Mouse (Mus musculus) gastrocnemius, postnatal 10 days (tissue): Measurements from ENCODE around the gene Arl15. TPM values are rescaled to one million over a fixed set of nuclear protein-coding genes. Genes with fewer than 3 reads are reported as not detected.
"Not testable (repeated sequence)": the region's sequence is repeated elsewhere in the genome, so short reads cannot be mapped to it uniquely, and the experiment has no call there.

Source experiments
- DNase-seq: peaks from one replicate; pipeline ENCODE4 v3.0.0; 2021; ENCODE audit warnings: mixed read lengths
- long read RNA-seq, 2 experiments: library from polyadenylated mRNA; stranded (forward); transcript quantifications; one replicate each; pipeline ENCODE4 v2.0.0; 2021
- total RNA-seq, 2 experiments: library from RNA; stranded (reverse); gene quantifications; 2 replicates each; pipeline ENCODE4 v1.2.3; 2021

Gene Arl15
- total RNA-seq = 1 to 10 TPM; 8.7 to 8.8 TPM
- long read RNA-seq, experiment 1, partial matches to known transcripts = 0 of 1 reads
- long read RNA-seq, experiment 1, other reads (novel, unspliced or antisense) = 1 of 1 reads
- long read RNA-seq, experiment 2 = 0 reads

GRCm38 (mm10) chr13:113794039-113794704 is at the start of gene Arl15:
TSS of gene Arl15 (plus strand) at chr13:113794505.
- DNase-seq = peak; percentile 98

- DNase-seq = no peak
Observed at GRCm38 (mm10) chr13:113745301-113745700, 49.0 kb upstream of the Arl15 start.

- DNase-seq = no peak
Observed at GRCm38 (mm10) chr13:113750766-113751165, 43.5 kb upstream of the Arl15 start.

- DNase-seq = no peak
Observed at GRCm38 (mm10) chr13:113754731-113755689, 39.3 kb upstream of the Arl15 start.

- DNase-seq = no peak
Observed at GRCm38 (mm10) chr13:113755779-113756178, 38.5 kb upstream of the Arl15 start.

- no peak for DNase-seq
Observed at GRCm38 (mm10) chr13:113761717-113762116, 32.6 kb upstream of the Arl15 start.

- DNase-seq = no peak
Observed at GRCm38 (mm10) chr13:113762766-113763516, 31.4 kb upstream of the Arl15 start.

GRCm38 (mm10) chr13:113765411-113765810 is 28.9 kb upstream of the Arl15 start:
- DNase-seq = no peak

- DNase-seq = no peak
Observed at GRCm38 (mm10) chr13:113769829-113770228, 24.5 kb upstream of the Arl15 start.

GRCm38 (mm10) chr13:113770340-113770739 is 24.0 kb upstream of the Arl15 start:
- DNase-seq = no peak

GRCm38 (mm10) chr13:113771340-113771739 is 23.0 kb upstream of the Arl15 start:
- DNase-seq = no peak

GRCm38 (mm10) chr13:113774799-113775198 is 19.5 kb upstream of the Arl15 start:
- no peak for DNase-seq

- no peak for DNase-seq
Observed at GRCm38 (mm10) chr13:113775244-113776140, 18.8 kb upstream of the Arl15 start.

- no peak for DNase-seq
Observed at GRCm38 (mm10) chr13:113785803-113786202, 8.5 kb upstream of the Arl15 start.

- DNase-seq = no peak
Observed at GRCm38 (mm10) chr13:113787136-113787535, 7.2 kb upstream of the Arl15 start.

GRCm38 (mm10) chr13:113790016-113790415 is 4.3 kb upstream of the Arl15 start:
- not testable (repeated sequence) for DNase-seq

GRCm38 (mm10) chr13:113793637-113794036 is 668 bp upstream of the Arl15 start:
- no peak for DNase-seq

- DNase-seq = peak; percentile 32
Observed at GRCm38 (mm10) chr13:113794705-113795655, 675 bp downstream of the Arl15 start.

GRCm38 (mm10) chr13:113797378-113797777 is 3.1 kb downstream of the Arl15 start:
- no peak for DNase-seq

GRCm38 (mm10) chr13:113799361-113799760 is 5.1 kb downstream of the Arl15 start:
- DNase-seq = no peak
